Mouse (Mus musculus) CH12.LX (cell line): Measurements from ENCODE around the gene Tmem218. TPM values are rescaled to one million over a fixed set of nuclear protein-coding genes. Genes with fewer than 3 reads are reported as not detected.

Experiments used
- DNase-seq: peaks from one replicate; pipeline ENCODE4 v3.0.0-alpha.2; 2013; ENCODE audit errors: extremely low read depth
- H3K27ac ChIP-seq: 2 replicates; pipeline ENCODE4 v1.5.1; 2012; ENCODE audit warnings: low read depth, mild to moderate bottlenecking, control low read depth, moderate library complexity; ENCODE audit not compliant: insufficient read depth
- H3K27me3 ChIP-seq: replicated peaks from 2 replicates; pipeline ENCODE3; 2012; ENCODE audit warnings: inconsistent platforms
- H3K36me3 ChIP-seq, 2 experiments: replicated peaks in 1 of 2; 2 replicates each; pipeline versions ENCODE3 to v1.6.1; 2012; ENCODE audit warnings: inconsistent platforms in 1 of 2, low read length in 1 of 2, mild to moderate bottlenecking in 1 of 2, mixed read lengths in 1 of 2, moderate library complexity in 1 of 2; ENCODE audit not compliant: control insufficient read depth in 1 of 2, insufficient read depth in 1 of 2
- H3K4me1 ChIP-seq, 2 experiments: 2 replicates each; pipeline ENCODE4 v1.6.1; 2012; ENCODE audit warnings: inconsistent platforms in 1 of 2, moderate library complexity in 1 of 2; ENCODE audit not compliant: insufficient read depth in 2 of 2, control insufficient read depth in 1 of 2
- H3K4me2 ChIP-seq: 2 replicates; pipeline ENCODE4 v1.6.1; 2012; ENCODE audit warnings: low read depth, mild to moderate bottlenecking, control low read depth; ENCODE audit not compliant: poor library complexity, insufficient read depth, severe bottlenecking
- H3K4me3 ChIP-seq, 3 experiments: fragments of 150-350 bp in 1 of 3; sonication (generic) in 1 of 3; replicated peaks in 1 of 3; 2 replicates each; pipeline versions ENCODE3 to v1.5.1; 2011 to 2012; ENCODE audit warnings: low read depth in 2 of 3, low read length in 2 of 3, mild to moderate bottlenecking in 2 of 3, moderate library complexity in 2 of 3, control low read depth in 1 of 3, improper control_type of control experiment in 1 of 3, inconsistent platforms in 1 of 3, mixed read lengths in 1 of 3; ENCODE audit not compliant: poor library complexity in 1 of 3
- H3K79me2 ChIP-seq: replicated peaks from 2 replicates; pipeline ENCODE4 v1.6.1; 2012; ENCODE audit warnings: mild to moderate bottlenecking, moderate library complexity; ENCODE audit not compliant: control insufficient read depth, poor library complexity, insufficient read depth, severe bottlenecking; ENCODE audit errors: extremely low read depth
- H3K9ac ChIP-seq: 2 replicates; pipeline ENCODE4 v1.6.1; 2012; ENCODE audit warnings: low read depth, mild to moderate bottlenecking, control low read depth, moderate library complexity; ENCODE audit not compliant: insufficient read depth
- H3K9me3 ChIP-seq: replicated peaks from 2 replicates; pipeline ENCODE3; 2012; ENCODE audit warnings: low read length, inconsistent platforms, mixed read lengths
- EP300 ChIP-seq: IDR thresholded peaks from 2 replicates; pipeline ENCODE4 v1.6.1; 2011; ENCODE audit warnings: low read length, improper control_type of control experiment
- ETS1 ChIP-seq: conservative IDR thresholded peaks from 2 replicates; pipeline ENCODE4 v1.6.1; 2012; ENCODE audit warnings: low read depth, mild to moderate bottlenecking, inconsistent platforms, low read length, improper control_type of control experiment, moderate library complexity
- GABPA ChIP-seq: IDR thresholded peaks from 2 replicates; pipeline ENCODE4 v1.6.1; 2012; ENCODE audit warnings: low read depth, low read length, improper control_type of control experiment, inconsistent platforms; ENCODE audit not compliant: insufficient replicate concordance
- JUND ChIP-seq: conservative IDR thresholded peaks from 2 replicates; pipeline ENCODE4 v1.6.1; 2011; ENCODE audit warnings: low read depth, low read length, improper control_type of control experiment
- MAX ChIP-seq: IDR thresholded peaks from 2 replicates; pipeline ENCODE4 v1.6.1; 2011; ENCODE audit warnings: low read length, improper control_type of control experiment
- MXI1 ChIP-seq: IDR thresholded peaks from 2 replicates; pipeline ENCODE4 v1.6.1; 2011; ENCODE audit warnings: mild to moderate bottlenecking, low read depth, low read length, improper control_type of control experiment
- PAX5 ChIP-seq: IDR thresholded peaks from 2 replicates; pipeline ENCODE4 v1.6.1; 2012; ENCODE audit warnings: low read length, inconsistent platforms, mixed read lengths
- RAD21 ChIP-seq: IDR thresholded peaks from 2 replicates; pipeline ENCODE4 v1.6.1; 2011; ENCODE audit warnings: low read depth, mild to moderate bottlenecking, low read length, improper control_type of control experiment, moderate library complexity
- RCOR1 ChIP-seq: conservative IDR thresholded peaks from 2 replicates; pipeline ENCODE4 v1.6.1; 2012; ENCODE audit warnings: low read depth, mild to moderate bottlenecking, inconsistent platforms, low read length, improper control_type of control experiment
- SIN3A ChIP-seq: IDR thresholded peaks from 2 replicates; pipeline ENCODE4 v1.6.1; 2012; ENCODE audit warnings: low read length, improper control_type of control experiment, inconsistent platforms
- TCF12 ChIP-seq: IDR thresholded peaks from 2 replicates; pipeline ENCODE4 v1.6.1; 2014; ENCODE audit warnings: low read depth, mild to moderate bottlenecking, inconsistent platforms, low read length, improper control_type of control experiment
- UBTF ChIP-seq: IDR thresholded peaks from 2 replicates; pipeline ENCODE4 v1.6.1; 2012; ENCODE audit warnings: low read depth, mild to moderate bottlenecking, inconsistent platforms, low read length, improper control_type of control experiment, moderate library complexity
- USF2 ChIP-seq: conservative IDR thresholded peaks from 2 replicates; pipeline ENCODE4 v1.6.1; 2011; ENCODE audit warnings: low read depth, low read length, improper control_type of control experiment
- ZMIZ1 ChIP-seq: IDR thresholded peaks from 2 replicates; pipeline ENCODE4 v1.6.1; 2012; ENCODE audit warnings: low read depth, mild to moderate bottlenecking, inconsistent platforms, low read length, improper control_type of control experiment
- dilution Hi-C: fragments of 300-500 bp; cut with MboI; formaldehyde crosslinking; loops from 2 replicates; pipeline ENCODE4 v1.14.3; 2020; ENCODE audit warnings: low sequenced_read_pairs; ENCODE audit not compliant: extremely low pct_unique_long_range_greater_than_20kb, extremely low pct_ligation_motif_present
- in situ Hi-C: fragments of 300-500 bp; cut with MboI; formaldehyde crosslinking; loops from 3 replicates; pipeline ENCODE4 v1.14.3; 2019; ENCODE audit warnings: low sequenced_read_pairs, low pct_ligation_motif_present, low pct_unique_long_range_greater_than_20kb, mixed read lengths
- polyA plus RNA-seq: library from polyadenylated mRNA; unstranded; fragments of >175 nt; gene quantifications from 2 replicates; pipeline ENCODE4 v1.2.1, GENCODE M21; 2012; ENCODE audit warnings: low read depth; ENCODE audit not compliant: insufficient read length
- total RNA-seq, 2 experiments: library from RNA; depleted of rRNA; stranded (reverse); fragments of 300-350 nt in 1 of 2; fragments of >200 nt in 1 of 2; gene quantifications; 2 replicates each; pipeline ENCODE4 v1.2.3; 2012 to 2014

Gene Tmem218
- total and polyA plus RNA-seq, 3 experiments: 2.7 to 3.1 (median 3.0) TPM

- Histone ChIP-seq H3K27me3 (no peaks in the 10 kb centered on the region), H3K79me2 (no peaks in the 10 kb centered on the region), H3K9ac (no peak overlapping the region), H3K4me2 (no peak overlapping the region), H3K4me3 (no peak overlapping the region), H3K4me1 (peaks cover 0 to 33% of the 10 kb centered on the region in 2 experiments; a peak in 3 of 4 replicates), H3K27ac (no peak overlapping the region), H3K9me3 (no peaks in the 10 kb centered on the region), H3K36me3 (peaks cover 59 to 97% of the 10 kb centered on the region in 2 experiments)
- in situ Hi-C loops (no loop called here), dilution Hi-C loops (no loop called here)
- peak; percentile 19 for DNase-seq
- 0 out of 2 replicates have a peak, but pooled peaks have one; percentile 22 for TF ChIP-seq ETS1
- no peak for TF ChIP-seq RCOR1
- no peak for TF ChIP-seq ZMIZ1
- no peak for TF ChIP-seq GABPA
- no peak for TF ChIP-seq EP300
- no peak for TF ChIP-seq UBTF
- no peak for TF ChIP-seq MXI1
Observed at GRCm38 (mm10) chr9:37235951-37236737, 28.1 kb downstream of the Tmem218 start.

- in situ Hi-C loops: no loop called here
- Histone ChIP-seq H3K36me3 (peaks cover 27 to 63% of the 10 kb centered on the region in 2 experiments), H3K4me1 (peaks cover 8 to 71% of the 10 kb centered on the region in 2 experiments), H3K4me3 (no peak overlapping the region), H3K79me2 (no peaks in the 10 kb centered on the region), H3K27ac (no peak overlapping the region), H3K9ac (no peak overlapping the region), H3K27me3 (no peaks in the 10 kb centered on the region), H3K4me2 (no peak overlapping the region), H3K9me3 (no peaks in the 10 kb centered on the region)
- dilution Hi-C loops: no loop called here
- no peak for DNase-seq
- TF ChIP-seq MXI1: no peak
- no peak for TF ChIP-seq MAX
Observed at GRCm38 (mm10) chr9:37242764-37243163, 34.7 kb downstream of the Tmem218 start.

GRCm38 (mm10) chr9:37244600-37244999 is 36.6 kb downstream of the Tmem218 start:
- no peak overlapping the region for H3K9ac ChIP-seq
- H3K27me3 ChIP-seq: no peaks in the 10 kb centered on the region
- dilution Hi-C loops (no loop called here), in situ Hi-C loops (no loop called here)
- DNase-seq: no peak
- H3K27ac ChIP-seq: no peak overlapping the region
- no peaks in the 10 kb centered on the region for H3K79me2 ChIP-seq
- peaks cover 17 to 57% of the 10 kb centered on the region in 2 experiments for H3K36me3 ChIP-seq
- no peak overlapping the region for H3K4me3 ChIP-seq
- no peaks in the 10 kb centered on the region for H3K9me3 ChIP-seq
- peaks cover 8 to 79% of the 10 kb centered on the region in 2 experiments for H3K4me1 ChIP-seq
- no peak for TF ChIP-seq SIN3A
- TF ChIP-seq TCF12: no peak
- TF ChIP-seq USF2: no peak
- TF ChIP-seq EP300: no peak
- no peak for TF ChIP-seq JUND
- TF ChIP-seq PAX5: no peak
- TF ChIP-seq RAD21: no peak
- H3K4me2 ChIP-seq: no peak overlapping the region
